Mouse (Mus musculus): ENCODE measurements around the gene Entpd8.

The Entpd8 gene

GRCm38 (mm10) chr2:25080076-25080475 lies at the start of gene Entpd8:
Gene Entpd8, plus strand, starts transcription at chr2:25080304.
- no peak for ATAC-seq (ENCODE audit: low TSS enrichment)

DNA sequence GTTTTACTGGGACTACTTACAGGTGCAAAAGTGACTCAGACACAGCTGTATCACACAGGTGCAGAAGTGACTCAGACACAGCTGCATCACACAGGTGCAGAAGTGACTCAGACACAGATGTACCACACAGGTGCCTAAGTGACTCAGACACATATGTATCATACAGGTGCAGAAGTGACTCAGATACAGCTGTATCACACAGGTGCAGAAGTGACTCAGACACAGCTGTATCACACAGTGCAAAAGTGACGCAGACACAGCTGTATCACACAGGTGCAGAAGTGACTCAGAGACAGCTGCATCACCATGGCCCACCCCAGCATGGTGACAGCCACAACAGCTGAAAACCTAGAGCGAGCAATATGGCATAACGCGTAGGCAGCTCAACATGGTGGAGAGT lies 45.1 kb upstream of the Entpd8 start:
- ATAC-seq (ENCODE audit: low TSS enrichment): no peak

DNA sequence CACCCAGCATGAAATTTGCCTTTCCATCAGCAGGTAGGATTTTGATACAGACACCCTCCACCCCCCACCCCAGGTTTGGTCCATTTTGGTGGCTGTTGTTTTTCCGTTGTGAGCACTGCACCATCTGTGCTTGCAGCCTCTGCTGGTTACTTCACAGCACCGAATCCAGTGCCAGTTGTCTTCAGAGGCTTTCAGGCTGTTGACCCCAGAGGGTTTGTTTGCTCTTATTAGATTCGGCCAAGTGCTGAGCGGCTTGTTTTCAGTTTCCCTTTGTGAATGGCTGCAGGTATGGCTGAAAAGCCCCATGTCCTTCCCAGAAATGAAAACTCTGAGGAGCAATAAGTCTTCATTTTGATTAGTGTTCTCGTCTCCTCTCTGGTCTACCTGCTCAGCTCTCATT lies 40.0 kb upstream of the Entpd8 start:
- ATAC-seq (ENCODE audit: low TSS enrichment): no peak

DNA sequence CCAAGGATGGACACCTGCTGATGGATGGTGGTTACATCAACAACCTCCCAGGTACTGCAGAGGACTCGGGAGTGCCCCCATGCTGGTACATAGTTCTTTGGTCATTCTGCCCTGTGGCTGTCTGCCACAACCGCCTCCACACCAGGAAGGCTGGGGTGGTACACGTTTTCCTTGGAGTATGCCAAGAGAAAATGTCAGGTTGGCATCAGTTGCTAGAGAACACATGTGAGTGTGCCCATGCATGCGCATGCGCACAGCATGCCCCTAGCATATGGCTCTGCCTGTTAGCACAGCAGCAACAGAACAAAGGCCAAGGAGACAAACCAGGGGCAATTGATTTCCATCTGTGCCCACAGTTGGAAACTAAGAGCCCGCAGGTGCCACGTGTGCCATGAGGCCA lies 29.2 kb upstream of the Entpd8 start:
- ATAC-seq (ENCODE audit: low TSS enrichment): peak; percentile 36; the same call in 1 of the 2 replicates

DNA sequence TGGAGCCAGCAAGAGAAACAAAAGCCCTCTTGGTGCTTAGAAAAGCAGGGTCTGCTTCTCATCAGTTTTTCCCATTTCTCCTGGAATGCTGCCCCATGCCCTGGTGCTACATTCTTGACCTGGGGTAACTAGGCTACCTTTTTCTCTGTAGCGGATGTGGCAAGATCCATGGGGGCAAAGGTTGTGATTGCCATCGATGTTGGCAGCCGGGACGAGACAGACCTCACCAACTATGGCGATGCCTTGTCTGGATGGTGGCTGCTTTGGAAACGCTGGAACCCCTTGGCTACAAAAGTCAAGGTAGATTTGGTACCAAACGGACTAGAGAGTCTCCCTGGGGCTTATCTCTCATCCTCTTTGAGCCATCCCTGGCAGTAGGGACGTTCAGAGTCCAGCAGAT lies 28.7 kb upstream of the Entpd8 start:
- no peak for ATAC-seq (ENCODE audit: low TSS enrichment)

- no peak for ATAC-seq (ENCODE audit: low TSS enrichment)
These were observed 27.0 kb upstream of the Entpd8 start for GRCm38 (mm10) chr2:25053101-25053500.

- peak; percentile 74 for ATAC-seq (ENCODE audit: low TSS enrichment)
These were observed 25.7 kb upstream of the Entpd8 start, which contains the start of gene Nsmf for GRCm38 (mm10) chr2:25054221-25055067. Gene Nsmf, plus strand, starts transcription at chr2:25054355.

DNA sequence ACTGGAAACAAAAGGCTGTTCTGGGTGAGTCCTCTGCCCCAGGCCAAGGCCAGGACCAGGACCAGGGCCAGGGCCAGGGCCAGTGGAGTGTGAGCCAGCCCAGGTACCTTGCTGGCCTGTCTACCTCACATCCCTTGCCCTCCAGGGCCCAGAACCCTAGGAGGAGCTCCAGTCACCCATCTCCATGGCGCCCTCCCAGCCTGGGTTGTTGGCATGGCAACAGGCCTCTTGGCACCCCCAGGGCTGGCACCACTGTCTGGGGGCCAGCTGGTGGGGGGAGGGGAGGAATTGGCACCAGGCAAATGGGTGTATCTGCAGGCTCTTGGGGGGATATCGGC lies 25.1 kb upstream of the Entpd8 start:
- ATAC-seq (ENCODE audit: low TSS enrichment): peak; percentile 33; the same call in 1 of the 2 replicates

DNA sequence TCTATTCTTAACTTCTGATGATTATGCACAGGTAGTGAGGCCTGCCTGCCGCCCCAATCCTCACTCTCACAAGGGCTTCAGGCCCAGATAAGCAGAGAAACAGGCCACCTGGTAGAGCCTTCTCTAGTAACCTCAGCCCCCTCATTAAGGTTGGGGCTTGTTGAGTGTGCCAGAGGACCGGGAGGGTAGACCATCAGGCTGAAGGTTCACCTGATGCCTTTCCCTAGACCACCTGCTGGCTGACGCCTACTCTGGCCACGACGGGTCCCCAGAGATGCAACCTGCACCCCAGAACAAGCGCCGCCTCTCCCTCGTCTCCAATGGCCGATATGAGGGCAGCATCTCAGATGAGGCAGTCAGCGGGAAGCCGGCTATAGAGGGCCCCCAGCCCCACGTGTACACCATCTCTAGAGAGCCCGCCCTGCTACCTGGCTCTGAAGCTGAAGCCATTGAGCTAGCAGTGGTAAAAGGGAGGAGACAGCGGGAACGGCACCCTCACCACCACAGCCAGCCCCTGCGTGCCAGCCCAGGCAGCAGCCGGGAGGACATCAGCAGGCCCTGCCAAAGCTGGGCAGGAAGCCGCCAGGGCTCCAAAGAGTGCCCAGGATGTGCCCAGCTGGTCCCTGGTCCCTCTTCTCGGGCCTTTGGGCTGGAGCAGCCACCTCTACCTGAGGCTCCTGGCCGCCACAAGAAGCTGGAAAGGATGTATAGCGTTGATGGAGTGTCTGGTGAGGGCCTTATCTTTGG lies 24.5 kb upstream of the Entpd8 start:
- no peak for ATAC-seq (ENCODE audit: low TSS enrichment)

DNA sequence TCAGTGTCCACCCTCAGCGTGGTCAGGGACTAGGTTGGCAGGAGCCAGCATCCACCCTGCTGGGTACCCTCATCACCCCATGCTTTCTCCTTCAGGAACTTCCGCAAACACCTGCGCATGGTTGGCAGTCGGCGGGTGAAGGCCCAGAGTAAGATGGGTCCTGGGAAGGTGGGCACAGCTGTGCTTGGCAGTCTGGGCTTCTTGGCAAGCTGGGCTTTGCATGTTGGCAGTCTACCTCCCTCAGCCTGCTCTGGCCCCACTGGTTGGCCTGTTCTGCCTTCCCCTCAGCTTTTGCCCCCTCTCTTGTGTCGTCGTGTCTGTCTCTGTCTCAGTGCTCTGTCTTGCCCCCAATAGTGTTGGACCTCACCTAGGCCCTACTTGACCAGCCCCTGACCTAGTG lies 21.2 kb upstream of the Entpd8 start:
- ATAC-seq (ENCODE audit: low TSS enrichment): no peak

GRCm38 (mm10) chr2:25063523-25063922 lies 16.6 kb upstream of the Entpd8 start:
- ATAC-seq (ENCODE audit: low TSS enrichment): no peak

GRCm38 (mm10) chr2:25064285-25064684 lies 15.8 kb upstream of the Entpd8 start:
- no peak for ATAC-seq (ENCODE audit: low TSS enrichment)

DNA sequence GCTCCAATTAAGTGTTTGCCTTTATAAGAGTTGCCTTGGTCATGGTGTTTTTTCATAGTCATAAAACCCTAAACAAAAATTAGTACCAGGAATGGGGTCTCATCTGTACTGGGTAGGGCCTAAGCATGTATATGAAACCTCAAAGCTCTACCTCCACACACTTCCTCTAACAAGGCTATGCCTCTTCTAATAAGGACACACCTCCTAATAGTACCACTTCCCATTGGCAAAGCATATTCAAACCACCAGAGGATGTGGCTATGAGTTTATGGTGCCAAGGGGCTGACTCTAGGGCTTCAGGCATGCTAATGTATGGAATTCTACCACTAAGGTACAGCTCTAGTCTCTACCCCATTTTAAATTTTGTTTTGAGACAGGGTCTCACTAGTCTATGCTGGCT lies 14.6 kb upstream of the Entpd8 start:
- no peak for ATAC-seq (ENCODE audit: low TSS enrichment)

GRCm38 (mm10) chr2:25066552-25066951 lies 13.6 kb upstream of the Entpd8 start:
- no peak for ATAC-seq (ENCODE audit: low TSS enrichment)

DNA sequence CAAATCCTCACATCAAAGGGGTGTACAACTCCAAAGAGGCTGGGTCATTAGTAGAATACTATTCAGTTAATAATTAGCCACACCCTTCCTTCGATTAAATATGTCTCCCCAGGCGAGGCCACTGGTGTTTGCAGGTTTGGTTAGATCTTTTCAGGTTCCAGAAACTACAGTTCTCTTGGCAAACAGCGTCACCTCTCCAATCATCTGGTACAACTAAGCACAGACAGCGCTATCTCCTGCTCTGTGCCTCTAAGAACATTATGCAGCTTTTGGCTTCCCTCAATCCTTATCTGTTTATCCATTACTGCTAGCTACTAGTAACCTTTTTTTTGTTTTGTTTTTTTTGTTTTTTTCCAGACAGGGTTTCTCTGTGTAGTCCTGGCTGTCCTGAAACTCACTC lies 10.6 kb upstream of the Entpd8 start:
- ATAC-seq (ENCODE audit: low TSS enrichment): no peak

DNA sequence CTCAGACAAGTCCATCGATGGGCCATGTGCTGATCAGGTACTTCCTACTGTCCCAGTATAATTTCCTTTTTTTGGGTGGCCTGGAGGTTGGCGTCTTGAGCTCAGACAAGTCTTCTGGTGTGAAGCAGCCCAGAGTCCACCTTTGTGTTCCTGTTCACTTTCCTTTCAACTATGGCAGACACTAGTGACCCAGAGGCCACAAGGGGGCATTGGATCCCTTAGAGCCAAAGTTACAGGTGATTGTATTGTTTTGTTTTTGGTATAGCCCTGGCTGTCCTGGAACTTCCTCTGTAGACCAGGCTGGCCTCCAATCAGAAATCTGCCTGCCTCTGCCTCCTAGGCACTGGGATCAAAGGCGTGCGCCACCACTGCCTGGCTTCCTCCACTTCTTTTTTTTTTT lies 7.7 kb upstream of the Entpd8 start:
- ATAC-seq (ENCODE audit: low TSS enrichment): no peak

DNA sequence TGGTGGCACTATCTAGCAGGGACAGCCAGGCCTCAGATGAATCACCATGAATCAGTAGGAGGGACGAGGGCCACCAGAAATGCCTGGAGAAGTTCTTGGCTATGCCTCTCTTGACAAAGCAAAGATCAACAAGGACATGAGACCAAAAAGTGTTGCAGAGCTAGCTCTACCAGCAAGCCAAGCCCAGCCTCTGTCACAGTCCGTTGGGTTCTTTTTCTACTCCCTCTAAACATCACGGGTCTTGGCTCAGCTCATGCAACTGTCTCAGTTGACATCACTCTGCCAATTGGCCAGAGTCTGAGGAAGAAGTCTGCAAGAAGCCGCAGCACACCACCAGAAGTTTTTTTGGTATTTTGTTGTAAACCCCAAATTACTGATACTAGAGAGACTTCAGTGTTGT lies 4.6 kb upstream of the Entpd8 start:
- ATAC-seq (ENCODE audit: low TSS enrichment): no peak

DNA sequence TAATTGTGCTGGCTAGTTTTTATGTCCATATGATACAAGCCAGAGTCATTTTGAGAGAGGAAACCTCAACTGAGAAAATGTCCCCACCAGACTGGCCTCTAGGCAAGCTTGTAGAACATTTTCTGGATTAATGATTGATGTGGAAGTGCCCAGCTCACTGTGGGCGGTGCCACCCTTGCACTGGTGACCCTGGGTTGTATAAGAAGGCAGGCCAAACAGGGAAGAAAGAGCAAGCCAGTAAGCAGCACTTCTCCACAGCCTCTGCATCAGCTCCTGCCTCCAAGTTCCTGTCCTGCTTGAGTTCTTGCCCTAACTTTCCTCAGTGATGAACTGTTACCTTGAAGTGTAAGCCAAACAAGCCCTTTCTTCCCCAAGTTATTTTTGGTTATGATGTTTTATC lies 1.1 kb upstream of the Entpd8 start:
- ATAC-seq (ENCODE audit: low TSS enrichment): no peak

DNA sequence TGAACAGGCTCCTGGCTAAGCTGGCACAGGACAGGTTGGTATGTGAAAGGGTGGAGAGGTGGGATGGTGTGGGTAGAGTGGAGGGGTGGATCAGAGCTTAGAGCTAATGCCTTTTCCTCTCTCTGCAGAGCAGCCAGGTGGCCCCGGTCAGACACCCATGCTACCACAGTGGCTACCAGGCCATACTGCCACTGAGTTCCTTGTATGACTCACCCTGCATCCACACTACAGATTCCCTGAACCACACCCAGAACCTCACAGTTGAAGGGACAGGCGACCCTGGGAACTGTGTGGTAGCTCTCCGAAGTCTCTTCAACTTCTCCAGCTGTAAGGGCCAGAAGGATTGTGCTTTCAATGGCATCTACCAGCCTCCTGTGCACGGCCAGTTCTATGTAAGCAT lies 3.6 kb downstream of the Entpd8 start:
- no peak for ATAC-seq (ENCODE audit: low TSS enrichment)

DNA sequence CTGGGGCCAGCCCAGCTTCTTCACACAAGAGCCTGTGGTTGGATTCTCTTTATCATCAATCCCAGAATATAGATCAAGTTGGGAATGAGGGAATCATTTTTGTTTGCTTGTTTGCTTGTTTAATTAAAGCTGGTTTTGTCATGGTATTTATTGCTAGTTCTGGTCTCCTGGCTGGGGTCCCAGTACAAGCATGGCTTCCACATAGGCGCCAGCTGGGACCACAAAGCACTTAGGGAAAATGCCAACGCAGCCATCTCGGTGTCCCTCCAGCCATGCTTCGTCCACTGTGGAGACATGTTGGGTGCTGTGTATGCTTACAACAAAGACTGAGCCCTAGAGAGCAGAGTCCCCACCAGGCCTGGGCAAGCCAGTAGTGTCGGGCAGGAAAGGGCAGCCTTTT lies 5.5 kb downstream of the Entpd8 start:
- ATAC-seq (ENCODE audit: low TSS enrichment): no peak

GRCm38 (mm10) chr2:25087842-25088241 lies 7.7 kb downstream of the Entpd8 start:
- ATAC-seq (ENCODE audit: low TSS enrichment): no peak

DNA sequence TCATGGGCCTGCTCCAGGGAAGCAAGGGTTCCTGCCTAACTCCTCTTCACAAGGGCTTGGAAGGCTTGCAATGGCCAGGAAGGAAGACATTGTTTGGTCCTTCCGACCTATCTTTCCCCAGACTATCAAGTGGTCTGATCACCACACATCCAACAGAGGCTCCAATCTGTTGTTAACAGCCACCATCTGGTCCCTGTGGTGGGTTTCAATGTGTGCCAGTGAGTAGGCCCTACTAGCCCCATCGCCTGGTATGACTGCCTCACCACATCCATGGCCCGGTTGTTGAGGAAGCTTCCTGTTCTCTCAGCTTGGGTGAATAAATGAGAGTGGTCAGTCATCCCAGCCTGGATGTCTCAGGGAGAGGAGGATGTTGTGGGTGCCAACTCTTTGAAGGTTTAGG lies 8.5 kb downstream of the Entpd8 start:
- ATAC-seq (ENCODE audit: low TSS enrichment): no peak

DNA sequence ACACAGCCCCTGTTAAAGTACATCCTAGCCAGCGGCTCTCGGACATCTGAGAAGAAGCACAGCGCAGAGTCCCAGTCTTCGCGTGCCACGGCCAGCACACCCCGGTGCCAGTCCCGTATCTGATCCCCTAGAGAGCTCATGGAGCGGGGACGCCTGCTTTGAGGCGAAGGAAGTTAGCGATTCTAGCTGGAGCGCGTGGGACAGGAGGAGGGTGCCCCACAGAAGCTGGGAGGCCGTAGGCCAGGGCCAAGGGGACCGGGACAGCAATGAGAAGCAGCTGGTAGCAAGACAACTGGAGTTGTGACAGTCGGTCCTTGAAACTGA lies 14.6 kb downstream of the Entpd8 start:
- ATAC-seq (ENCODE audit: low TSS enrichment): no peak

All from frontal cortex, adult (tissue).